Mouse (Mus musculus) right cerebral cortex, postnatal 10 days (tissue): ENCODE measurements around the gene Gm21905.

Experiments
- DNase-seq, 2 experiments: peaks; one replicate each; pipeline ENCODE4 v3.0.0; 2021; ENCODE audit warnings: low spot score in 2 of 2

Gm21905 gene

GRCm38 (mm10) chr5:67946321-67946720 lies at the start of gene Gm21905:
Gm21905 (minus strand) TSS chr5:67946421.
- DNase-seq = no peak

GRCm38 (mm10) chr5:67990426-67990825 lies 44.2 kb upstream of the Gm21905 start:
- no peak for DNase-seq

GRCm38 (mm10) chr5:67981946-67982526 lies 35.8 kb upstream of the Gm21905 start:
- no peak for DNase-seq

GRCm38 (mm10) chr5:67969536-67969935 lies 23.3 kb upstream of the Gm21905 start:
- no peak for DNase-seq

GRCm38 (mm10) chr5:67961708-67962629 lies 15.7 kb upstream of the Gm21905 start:
- no peak for DNase-seq

GRCm38 (mm10) chr5:67955486-67955885 lies 9.3 kb upstream of the Gm21905 start:
- no peak for DNase-seq

GRCm38 (mm10) chr5:67954097-67954496 lies 7.9 kb upstream of the Gm21905 start:
- DNase-seq = peak in 1 of 2 experiments; percentile 27

GRCm38 (mm10) chr5:67948074-67948473 lies 1.9 kb upstream of the Gm21905 start:
- DNase-seq = no peak

- no peak for DNase-seq
Measured at GRCm38 (mm10) chr5:67947006-67947405, 785 bp upstream of the Gm21905 start.

- no peak for DNase-seq
Measured at GRCm38 (mm10) chr5:67944074-67944785, 2.0 kb downstream of the Gm21905 start.

GRCm38 (mm10) chr5:67943199-67943598 lies 3.0 kb downstream of the Gm21905 start:
- no peak for DNase-seq

- DNase-seq = no peak
Measured at GRCm38 (mm10) chr5:67941369-67941768, 4.9 kb downstream of the Gm21905 start, which contains the start of gene Gm5108. Gm5108 (plus strand) TSS chr5:67941669.

GRCm38 (mm10) chr5:67931623-67932022 lies 14.6 kb downstream of the Gm21905 start:
- DNase-seq = no peak

GRCm38 (mm10) chr5:67930584-67930983 lies 15.6 kb downstream of the Gm21905 start:
- no peak for DNase-seq

- DNase-seq = no peak
Measured at GRCm38 (mm10) chr5:67904555-67904954, 41.7 kb downstream of the Gm21905 start.

- peak; percentile 31 to 48 for DNase-seq
Measured at GRCm38 (mm10) chr5:67898921-67899320, 47.3 kb downstream of the Gm21905 start.

- no peak for DNase-seq
Measured at GRCm38 (mm10) chr5:67884422-67885210, 61.6 kb downstream of the Gm21905 start.

- no peak for DNase-seq
Measured at GRCm38 (mm10) chr5:67883564-67884171, 62.6 kb downstream of the Gm21905 start.
